22 mouse cellular contexts compared by ENCODE assay signal in the genomic region with DNA sequence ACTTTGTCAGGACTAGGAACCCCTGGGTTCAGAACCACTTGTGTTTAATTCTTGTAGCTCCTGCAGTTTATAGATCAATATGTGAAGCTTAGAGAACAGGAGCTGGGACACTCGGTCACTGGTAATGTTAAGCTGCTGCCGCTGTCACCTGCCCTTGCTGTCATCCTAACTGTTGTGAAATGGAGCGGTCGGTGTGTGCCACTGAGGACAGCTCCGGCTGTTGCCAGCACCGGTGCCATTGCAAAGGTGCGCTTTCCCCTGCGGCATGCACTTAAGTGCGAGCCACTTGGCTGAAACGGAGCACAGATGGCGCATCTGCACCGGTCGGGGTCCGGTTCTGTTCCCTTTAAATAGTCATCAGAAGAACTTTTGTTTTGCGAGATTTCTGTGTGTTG. TPM values are rescaled to one million over a fixed set of nuclear protein-coding genes. Genes with fewer than 3 reads are reported as not detected.
A peak's percentile ranks its signal among the peaks of the same experiment; 100 is the strongest.
DNase-seq lines count a peak whose midpoint lies in the region; ATAC-seq and TF ChIP-seq lines count a peak whose summit lies in the region.
"Had no signal": no experiment of that assay in that cellular context is flagged by ENCODE, and none has a peak within 500 bp of the region (broad histone marks: within the 10 kb centered on the region; RNA-seq: fewer than 3 reads in every experiment).

No protein-coding gene starts in this region.

- H3K9me3 ChIP-seq in embryonic facial prominence, embryonic 13.5 days = no peaks in the 10 kb centered on the region
- H3K9me3 ChIP-seq in embryonic facial prominence, embryonic 10.5 days = no peaks in the 10 kb centered on the region
- H3K9me3 ChIP-seq in liver, postnatal 0 days (ENCODE audit: low read length) = no peaks in the 10 kb centered on the region
- H3K9me3 ChIP-seq in liver, embryonic 12.5 days (replicated peaks) = no peaks in the 10 kb centered on the region
- H3K9me3 ChIP-seq: embryonic facial prominence, embryonic 12.5 days; forebrain, embryonic 15.5 days; heart, embryonic 10.5 days; hindbrain, embryonic 13.5 days had no signal

- no peak for TF ChIP-seq EP300 in liver, postnatal 0 days (IDR thresholded peaks at IDR 0.05; ENCODE audit: low read depth)

- intact Hi-C loops in heart, postnatal 14 days (cut with DNase I) = no loop called here

- no peaks in the 10 kb centered on the region for H3K27me3 ChIP-seq in embryonic facial prominence, embryonic 13.5 days
- H3K27me3 ChIP-seq in embryonic facial prominence, embryonic 10.5 days (replicated peaks; ENCODE audit: low read depth, poor library complexity, severe bottlenecking) = no peaks in the 10 kb centered on the region
- H3K27me3 ChIP-seq in liver, postnatal 0 days (ENCODE audit: insufficient read depth, low read length) = no peaks in the 10 kb centered on the region
- peaks cover 8% of the 10 kb centered on the region; the same call in 1 of the 2 replicates for H3K27me3 ChIP-seq in liver, embryonic 12.5 days (replicated peaks)
- no peaks in the 10 kb centered on the region for H3K27me3 ChIP-seq in kidney, adult 2 months (replicated peaks; ENCODE audit: control insufficient read depth, insufficient read depth, low read length)
- H3K27me3 ChIP-seq: embryonic facial prominence, embryonic 12.5 days; forebrain, embryonic 15.5 days; hindbrain, embryonic 13.5 days; Patski had no signal

- 0 out of 2 replicates have a peak overlapping the region, but pooled peaks have one; percentile 16 for H3K9ac ChIP-seq in embryonic facial prominence, embryonic 13.5 days
- H3K9ac ChIP-seq in liver, postnatal 0 days (replicated peaks) = no peak overlapping the region
- H3K9ac ChIP-seq in liver, embryonic 12.5 days = no peak overlapping the region
- H3K9ac ChIP-seq: embryonic facial prominence, embryonic 12.5 days; forebrain, embryonic 15.5 days; hindbrain, embryonic 13.5 days had no signal

- TF ChIP-seq CTCF in liver, postnatal 0 days (IDR thresholded peaks at IDR 0.05; ENCODE audit: low read depth) = no peak
- no peak for TF ChIP-seq CTCF in kidney, adult 2 months (conservative IDR thresholded peaks at IDR 0.05; ENCODE audit: insufficient read depth, insufficient read length, low read depth, low read length)

- no peak for TF ChIP-seq POLR2A in kidney, adult 2 months (IDR thresholded peaks at IDR 0.05; ENCODE audit: low read depth, low read length)

- no peak for DNase-seq in embryonic facial prominence, embryonic 10.5 days (ENCODE audit: low spot score)
- peak; percentile 85 for DNase-seq in heart, adult 11 months
- no peak for DNase-seq in heart, postnatal 14 days
- no peak for DNase-seq in liver, postnatal 0 days
- no peak for DNase-seq in kidney, adult 2 months
- DNase-seq in cerebellum, postnatal 14 days = no peak
- DNase-seq: adrenal gland, postnatal 10 days; cerebellum, adult 11-12 months; cerebellum, postnatal 10 days; embryo, embryonic 11 days; gastrocnemius, postnatal 25 days; heart, adult 18-20 months; heart, postnatal 10 days; kidney, adult 11 months had no signal

- H3K4me2 ChIP-seq in embryonic facial prominence, embryonic 13.5 days = no peak overlapping the region
- no peak overlapping the region for H3K4me2 ChIP-seq in liver, postnatal 0 days (ENCODE audit: low read depth, low read length)
- H3K4me2 ChIP-seq in liver, embryonic 12.5 days = no peak overlapping the region
- H3K4me2 ChIP-seq: embryonic facial prominence, embryonic 12.5 days; forebrain, embryonic 15.5 days; hindbrain, embryonic 13.5 days had no signal

- ATAC-seq in embryonic facial prominence, embryonic 13.5 days (ENCODE audit: insufficient number of reproducible peaks, insufficient read depth, low FRiP score, low TSS enrichment, low read depth) = no peak
- peak; percentile 66 for ATAC-seq in liver, postnatal 0 days
- no peak for ATAC-seq in liver, embryonic 12.5 days
- ATAC-seq: forebrain, embryonic 15.5 days; hindbrain, postnatal 0 days; Patski had no signal

- no peak overlapping the region for H3K4me3 ChIP-seq in embryonic facial prominence, embryonic 13.5 days
- no peak overlapping the region for H3K4me3 ChIP-seq in embryonic facial prominence, embryonic 10.5 days
- no peak overlapping the region for H3K4me3 ChIP-seq in liver, postnatal 0 days (ENCODE audit: low read depth, low read length)
- no peak overlapping the region for H3K4me3 ChIP-seq in liver, embryonic 12.5 days
- H3K4me3 ChIP-seq in kidney, adult 2 months (ENCODE audit: insufficient read depth, low read depth, low read length) = no peak overlapping the region
- H3K4me3 ChIP-seq: embryonic facial prominence, embryonic 12.5 days; forebrain, embryonic 15.5 days; heart, embryonic 10.5 days; hindbrain, embryonic 13.5 days had no signal

- WGBS in embryonic facial prominence, embryonic 13.5 days = 78% methylated on average over 15 of the region's 15 CpGs
- 89% methylated on average over 15 of the region's 15 CpGs for WGBS in embryonic facial prominence, embryonic 10.5 days
- 80% methylated on average over 15 of the region's 15 CpGs for WGBS in liver, postnatal 0 days (ENCODE audit: insufficient replicate concordance)
- WGBS in liver, embryonic 12.5 days (ENCODE audit: insufficient replicate concordance) = 85% methylated on average over 15 of the region's 15 CpGs
- WGBS in kidney, adult 2 months = 90% methylated on average over 15 of the region's 15 CpGs

- no peaks in the 10 kb centered on the region for H3K36me3 ChIP-seq in embryonic facial prominence, embryonic 13.5 days
- H3K36me3 ChIP-seq in embryonic facial prominence, embryonic 10.5 days (replicated peaks) = 0 out of 2 replicates have a peak, but pooled peaks cover 6% of the 10 kb centered on the region
- H3K36me3 ChIP-seq in liver, postnatal 0 days (replicated peaks; ENCODE audit: insufficient read depth, low read length) = no peaks in the 10 kb centered on the region
- no peaks in the 10 kb centered on the region for H3K36me3 ChIP-seq in liver, embryonic 12.5 days
- no peaks in the 10 kb centered on the region for H3K36me3 ChIP-seq in kidney, adult 2 months (ENCODE audit: control insufficient read depth, insufficient read depth, low read length)
- H3K36me3 ChIP-seq: embryonic facial prominence, embryonic 12.5 days; forebrain, embryonic 15.5 days; hindbrain, embryonic 13.5 days had no signal

- H3K4me1 ChIP-seq in embryonic facial prominence, embryonic 13.5 days = peaks cover 57% of the 10 kb centered on the region
- H3K4me1 ChIP-seq in embryonic facial prominence, embryonic 10.5 days = peaks cover 61% of the 10 kb centered on the region
- H3K4me1 ChIP-seq in liver, postnatal 0 days (ENCODE audit: insufficient read depth) = peaks cover 13% of the 10 kb centered on the region
- H3K4me1 ChIP-seq in liver, embryonic 12.5 days = peaks cover 38% of the 10 kb centered on the region
- peaks cover 7% of the 10 kb centered on the region; the same call in 1 of the 2 replicates for H3K4me1 ChIP-seq in kidney, adult 2 months (ENCODE audit: control insufficient read depth, insufficient read depth, low read length)

- H3K27ac ChIP-seq in embryonic facial prominence, embryonic 13.5 days = no peak overlapping the region
- H3K27ac ChIP-seq in embryonic facial prominence, embryonic 10.5 days (replicated peaks) = no peak overlapping the region
- H3K27ac ChIP-seq in liver, postnatal 0 days (ENCODE audit: low read depth) = no peak overlapping the region
- H3K27ac ChIP-seq in liver, embryonic 12.5 days = no peak overlapping the region
- H3K27ac ChIP-seq in kidney, adult 2 months (ENCODE audit: insufficient read depth, low read depth, low read length) = no peak overlapping the region
- H3K27ac ChIP-seq: embryonic facial prominence, embryonic 12.5 days; forebrain, embryonic 15.5 days; hindbrain, postnatal 0 days had no signal

RNA-seq across cellular contexts. Expression of gene Itsn1, which starts 36.7 kb away (rescaled TPM):
- polyA plus RNA-seq in embryonic facial prominence, embryonic 13.5 days (2015; fragmentation: Nextera tagmentation; extraction: Ambion mirVana) = 29.6 and 30.4 TPM in 2 replicates
- polyA plus RNA-seq in embryonic facial prominence, embryonic 10.5 days (2016; fragmentation: Nextera tagmentation; extraction: Ambion mirVana) = 40.1 and 43.5 TPM in 2 replicates
- 10 to 100 TPM; 40.5 to 53.6 TPM for total RNA-seq in heart, postnatal 14 days (2021)
- polyA plus RNA-seq in liver, postnatal 0 days (2015; fragmentation: Nextera tagmentation; extraction: Ambion mirVana) = 17.5 and 19.7 TPM in 2 replicates
- polyA plus RNA-seq in liver, embryonic 12.5 days (2016; fragmentation: Nextera tagmentation; extraction: Ambion mirVana) = 47.5 and 52.3 TPM in 2 replicates
- polyA plus RNA-seq in kidney, adult 2 months (2012; rRNA removed) = 20.5 and 22.9 TPM in 2 replicates

RNA-seq across cellular contexts. Expression of gene Cryzl1, which starts 37.0 kb away (rescaled TPM):
- 70.7 and 75.9 TPM in 2 replicates for polyA plus RNA-seq in embryonic facial prominence, embryonic 13.5 days (2015; fragmentation: Nextera tagmentation; extraction: Ambion mirVana)
- 60.0 and 63.7 TPM in 2 replicates for polyA plus RNA-seq in embryonic facial prominence, embryonic 10.5 days (2016; fragmentation: Nextera tagmentation; extraction: Ambion mirVana)
- total RNA-seq in heart, postnatal 14 days (2021) = 10 to 100 TPM; 23.6 to 26.4 TPM
- polyA plus RNA-seq in liver, postnatal 0 days (2015; fragmentation: Nextera tagmentation; extraction: Ambion mirVana) = 27.3 and 27.4 TPM in 2 replicates
- 40.3 and 40.9 TPM in 2 replicates for polyA plus RNA-seq in liver, embryonic 12.5 days (2016; fragmentation: Nextera tagmentation; extraction: Ambion mirVana)
- polyA plus RNA-seq in kidney, adult 2 months (2012; rRNA removed) = 29.5 and 31.1 TPM in 2 replicates
